Mouse (Mus musculus) lung, adult 2 months (tissue): ENCODE results near the gene Gm21976.

Experiments used
- CTCF ChIP-seq: fragments of 200-500 bp; IDR thresholded peaks from 2 replicates; pipeline ENCODE4 v1.5.1; 2011; ENCODE audit warnings: mild to moderate bottlenecking, low read length, control low read depth; ENCODE audit not compliant: insufficient read depth
- POLR2A ChIP-seq: fragments of 200-500 bp; IDR thresholded peaks from 2 replicates; pipeline ENCODE4 v1.6.1; 2011; ENCODE audit warnings: low read depth, mild to moderate bottlenecking, control low read depth, low read length, borderline replicate concordance; ENCODE audit errors: extremely low read depth

DNA sequence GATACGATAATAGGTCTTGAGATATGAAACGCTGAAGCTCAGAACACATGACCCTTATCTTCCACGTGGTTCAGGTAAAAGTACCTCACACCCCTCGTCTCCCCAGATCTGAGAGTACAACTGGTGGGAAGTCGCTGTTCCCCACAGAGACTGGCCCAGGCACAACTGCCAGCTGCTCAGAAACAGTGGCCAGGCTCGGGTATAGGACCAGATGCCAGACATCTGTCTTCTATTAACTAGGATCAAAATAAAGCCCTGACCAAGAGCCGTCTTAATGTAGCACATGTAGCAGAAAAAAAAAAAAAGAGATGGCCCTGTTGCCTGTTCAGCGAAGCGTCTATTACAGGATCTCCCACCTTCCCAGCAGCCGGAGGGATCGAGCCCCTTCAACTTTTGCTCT is 45.3 kb downstream of the Gm21976 start:
- TF ChIP-seq POLR2A (no peak), CTCF (no peak)
